14 mouse cellular contexts compared by ENCODE assay signal in the genomic region with DNA sequence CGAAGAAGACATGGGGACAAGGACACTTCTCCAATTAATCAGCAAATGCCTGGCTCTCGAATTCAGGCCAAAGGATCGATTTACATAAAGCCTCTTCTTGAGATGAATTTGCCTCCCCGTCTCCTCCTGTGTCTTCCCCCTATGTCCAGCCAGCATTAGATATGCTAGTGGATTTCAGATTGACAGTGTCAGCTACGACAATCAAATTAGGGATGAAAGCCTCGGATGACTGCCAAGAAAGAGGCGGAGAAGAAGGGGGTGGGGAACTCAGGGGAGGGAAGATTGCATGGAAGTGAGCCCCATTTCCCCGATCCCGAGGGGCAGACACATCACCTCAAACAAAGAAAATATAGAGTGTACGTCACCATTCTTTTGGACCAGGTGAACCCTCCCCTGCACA.
"Had no signal": no experiment of that assay in that cellular context is flagged by ENCODE, and none has a peak within 500 bp of the region (broad histone marks: within the 10 kb centered on the region; RNA-seq: fewer than 3 reads in every experiment).

No protein-coding gene starts in this region.

- H3K4me3 ChIP-seq: layer of hippocampus, adult 2 months; liver, embryonic 13.5 days; neural tube, embryonic 12.5 days; neural tube, embryonic 15.5 days had no signal

- H3K9ac ChIP-seq: liver, embryonic 13.5 days; neural tube, embryonic 12.5 days; neural tube, embryonic 15.5 days had no signal

- H3K27ac ChIP-seq: layer of hippocampus, adult 2 months; liver, embryonic 13.5 days; neural tube, embryonic 12.5 days; neural tube, embryonic 15.5 days had no signal

- H3K9me3 ChIP-seq: liver, embryonic 13.5 days; neural tube, embryonic 12.5 days; neural tube, embryonic 15.5 days had no signal

- H3K27me3 ChIP-seq: neural tube, embryonic 12.5 days had no signal

- H3K36me3 ChIP-seq: liver, embryonic 13.5 days; neural tube, embryonic 12.5 days; neural tube, embryonic 15.5 days had no signal

- H3K4me2 ChIP-seq: liver, embryonic 13.5 days; midbrain, embryonic 11.5 days; neural tube, embryonic 12.5 days; neural tube, embryonic 15.5 days had no signal

- DNase-seq: kidney, adult 18-20 months; kidney, adult 9 months; kidney, postnatal 14 days; layer of hippocampus, adult 9-11 months; liver, embryonic 13.5 days; lung, adult 2 months; lung, postnatal 14 days; lung, postnatal 4 days; thymus, adult 18-20 months; thymus, postnatal 36 days had no signal

- H3K4me1 ChIP-seq: liver, embryonic 13.5 days; neural tube, embryonic 12.5 days; neural tube, embryonic 15.5 days had no signal
